Mouse (Mus musculus) fibroblast of lung, adult 2 months (primary cell): ENCODE measurements around the gene Xirp1.

ENCODE experiments used
- DNase-seq: peaks from one replicate; pipeline ENCODE4 v3.0.0-alpha.2; 2011; ENCODE audit warnings: low read depth

The Xirp1 gene

GRCm38 (mm10) chr9:119970221-119970620, 53.2 kb downstream of the Xirp1 start:
- no peak for DNase-seq

DNA sequence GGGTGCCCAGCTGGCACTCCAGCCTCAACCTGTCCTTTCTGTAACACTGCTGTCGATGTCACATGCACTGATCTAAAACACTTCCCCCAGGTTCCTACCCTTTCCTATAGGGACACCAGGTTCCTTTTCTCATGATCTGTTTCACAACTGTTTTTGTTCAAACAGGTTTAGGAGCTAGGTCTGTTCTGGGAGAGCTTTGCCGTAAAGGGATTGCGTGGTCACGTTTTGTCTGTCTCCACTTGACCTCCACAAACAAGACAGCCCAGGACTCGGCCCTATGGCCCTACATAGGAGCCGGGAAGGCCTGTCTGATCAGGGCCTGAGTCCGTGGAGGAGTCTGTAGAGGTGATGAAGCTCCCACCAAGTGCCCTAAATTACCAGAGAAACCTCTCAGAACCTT, 53.6 kb downstream of the Xirp1 start:
- DNase-seq: no peak

GRCm38 (mm10) chr9:119966221-119966910, 57.0 kb downstream of the Xirp1 start:
- DNase-seq: no peak

DNA sequence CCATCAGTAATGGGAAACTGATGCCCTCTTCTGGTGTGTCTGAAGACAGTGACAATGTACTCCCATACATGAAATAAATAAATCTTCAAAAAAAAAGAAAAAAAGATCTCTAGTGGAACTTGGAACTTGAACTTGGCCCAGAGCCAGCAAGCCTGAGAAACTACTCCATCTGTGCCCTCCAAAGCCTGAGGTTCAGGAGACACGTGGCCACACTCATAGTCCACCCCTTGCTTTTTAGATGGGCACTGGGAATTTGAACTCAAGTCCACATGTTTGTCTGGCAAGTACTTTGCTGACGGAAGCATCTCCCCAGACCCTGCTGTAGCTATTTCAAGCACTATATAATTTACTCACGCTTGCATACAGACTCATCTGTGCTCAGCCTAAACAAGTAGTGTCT, 58.2 kb downstream of the Xirp1 start:
- no peak for DNase-seq

- no peak for DNase-seq
Observed at GRCm38 (mm10) chr9:119964206-119964605, 59.2 kb downstream of the Xirp1 start.
